Mouse (Mus musculus) testis, adult 2 months (tissue): ENCODE measurements around the gene Nomo1. TPM values are rescaled to one million over a fixed set of nuclear protein-coding genes. Genes with fewer than 3 reads are reported as not detected.

Experiments used
- H3K27ac ChIP-seq: fragments of 200-500 bp; 2 replicates; pipeline ENCODE4 v1.5.1; 2012; ENCODE audit warnings: low read depth, low read length; ENCODE audit not compliant: control insufficient read depth, insufficient read depth
- H3K27me3 ChIP-seq: fragments of 200-500 bp; 2 replicates; pipeline ENCODE4 v1.6.1; 2012; ENCODE audit warnings: mild to moderate bottlenecking, low read length, moderate library complexity; ENCODE audit not compliant: control insufficient read depth, insufficient read depth
- H3K36me3 ChIP-seq: fragments of 200-500 bp; 2 replicates; pipeline ENCODE4 v1.6.1; 2012; ENCODE audit warnings: mild to moderate bottlenecking, low read length; ENCODE audit not compliant: control insufficient read depth, insufficient read depth
- H3K4me1 ChIP-seq: fragments of 200-500 bp; 2 replicates; pipeline ENCODE4 v1.6.1; 2012; ENCODE audit warnings: low read length; ENCODE audit not compliant: control insufficient read depth, insufficient read depth
- H3K4me3 ChIP-seq: fragments of 200-500 bp; 2 replicates; pipeline ENCODE4 v1.5.1; 2012; ENCODE audit warnings: low read depth, mild to moderate bottlenecking, low read length, moderate library complexity, mixed read lengths; ENCODE audit not compliant: control insufficient read depth
- CTCF ChIP-seq: fragments of 200-500 bp; IDR thresholded peaks from 2 replicates; pipeline ENCODE4 v1.5.1; 2012; ENCODE audit warnings: low read depth, mild to moderate bottlenecking, inconsistent platforms, low read length, moderate library complexity; ENCODE audit not compliant: control insufficient read depth, insufficient read depth, insufficient replicate concordance
- POLR2A ChIP-seq: fragments of 200-500 bp; IDR thresholded peaks from 2 replicates; pipeline ENCODE4 v1.6.1; 2012; ENCODE audit warnings: low read depth, mild to moderate bottlenecking, inconsistent platforms, low read length, moderate library complexity; ENCODE audit not compliant: control insufficient read depth
- polyA plus RNA-seq: library from polyadenylated mRNA; depleted of rRNA; stranded (reverse); fragments of >200 nt; gene quantifications from 2 replicates; pipeline ENCODE4 v1.2.3, GENCODE M21; 2012; rRNA removed

The Nomo1 gene
- polyA plus RNA-seq, 1 experiment, result 48.7 TPM

DNA sequence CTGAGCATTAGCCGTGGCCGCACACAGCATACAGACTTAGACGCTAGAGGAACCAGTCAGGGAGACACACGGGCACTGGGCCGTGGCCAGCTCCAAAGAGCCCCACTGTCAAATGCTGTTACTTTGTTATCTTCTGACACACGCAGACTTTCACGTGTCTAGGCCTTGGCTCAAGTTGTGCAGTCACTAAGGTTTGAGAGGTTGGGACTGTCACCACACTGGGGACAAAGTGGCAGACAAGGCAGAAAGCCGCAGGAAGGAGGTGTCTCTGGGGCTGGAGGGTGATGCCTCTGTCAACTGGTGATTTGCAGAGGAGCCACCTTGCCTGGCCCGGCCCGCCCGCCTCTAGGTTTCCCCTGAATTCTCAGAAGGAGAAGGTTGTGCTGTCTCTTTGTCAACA is 91.8 kb downstream of the Nomo1 start:
- Histone ChIP-seq H3K27ac (no peak overlapping the region), H3K4me3 (no peak overlapping the region), H3K27me3 (no peaks in the 10 kb centered on the region), H3K36me3 (no peaks in the 10 kb centered on the region), H3K4me1 (no peaks in the 10 kb centered on the region)
- TF ChIP-seq POLR2A, result no peak
- no peak for TF ChIP-seq CTCF

GRCm38 (mm10) chr7:46128196-46128595 is 94.7 kb downstream of the Nomo1 start:
- no peak for TF ChIP-seq POLR2A
- TF ChIP-seq CTCF, result no peak
- H3K27ac ChIP-seq, result no peak overlapping the region
- no peak overlapping the region for H3K4me3 ChIP-seq

GRCm38 (mm10) chr7:46129463-46130179 is 96.1 kb downstream of the Nomo1 start:
- TF ChIP-seq POLR2A, result no peak
- TF ChIP-seq CTCF, result no peak
- no peak overlapping the region for H3K27ac ChIP-seq
- no peaks in the 10 kb centered on the region for H3K36me3 ChIP-seq
- H3K27me3 ChIP-seq, result no peaks in the 10 kb centered on the region
- no peak overlapping the region for H3K4me3 ChIP-seq
- no peaks in the 10 kb centered on the region for H3K4me1 ChIP-seq

More at GRCm38 (mm10) chr7:46128196-46128595, 94.7 kb downstream of the Nomo1 start:
- Histone ChIP-seq H3K4me1 (no peaks in the 10 kb centered on the region), H3K27me3 (no peaks in the 10 kb centered on the region), H3K36me3 (no peaks in the 10 kb centered on the region)

DNA sequence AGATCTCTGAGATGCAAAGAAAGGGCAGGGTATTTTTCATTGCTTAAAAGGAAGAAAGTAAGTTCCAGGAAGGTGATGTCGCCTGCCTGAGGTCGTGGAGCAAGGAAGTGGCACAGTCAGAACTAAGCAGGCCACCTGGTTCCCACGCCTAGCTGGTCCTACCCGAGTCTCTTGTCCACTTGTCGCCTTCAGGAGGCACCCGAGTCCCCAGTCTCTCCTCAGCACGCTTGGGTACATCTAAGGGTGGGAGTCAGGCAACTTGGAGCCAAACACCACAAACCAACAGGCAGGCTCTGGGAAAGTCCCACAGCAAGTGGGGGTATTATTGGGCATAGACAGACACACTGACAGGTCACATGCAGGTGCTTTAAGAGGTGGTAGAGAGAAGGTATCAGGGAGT is 97.2 kb downstream of the Nomo1 start:
- TF ChIP-seq CTCF, result no peak
- no peak for TF ChIP-seq POLR2A
- Histone ChIP-seq H3K27ac (no peak overlapping the region), H3K27me3 (no peaks in the 10 kb centered on the region), H3K36me3 (no peaks in the 10 kb centered on the region), H3K4me1 (no peaks in the 10 kb centered on the region), H3K4me3 (no peak overlapping the region)

GRCm38 (mm10) chr7:46131266-46131665 is 97.8 kb downstream of the Nomo1 start:
- Histone ChIP-seq H3K4me1 (no peaks in the 10 kb centered on the region), H3K27ac (no peak overlapping the region), H3K36me3 (no peaks in the 10 kb centered on the region), H3K4me3 (no peak overlapping the region), H3K27me3 (no peaks in the 10 kb centered on the region)
- no peak for TF ChIP-seq CTCF
- no peak for TF ChIP-seq POLR2A

DNA sequence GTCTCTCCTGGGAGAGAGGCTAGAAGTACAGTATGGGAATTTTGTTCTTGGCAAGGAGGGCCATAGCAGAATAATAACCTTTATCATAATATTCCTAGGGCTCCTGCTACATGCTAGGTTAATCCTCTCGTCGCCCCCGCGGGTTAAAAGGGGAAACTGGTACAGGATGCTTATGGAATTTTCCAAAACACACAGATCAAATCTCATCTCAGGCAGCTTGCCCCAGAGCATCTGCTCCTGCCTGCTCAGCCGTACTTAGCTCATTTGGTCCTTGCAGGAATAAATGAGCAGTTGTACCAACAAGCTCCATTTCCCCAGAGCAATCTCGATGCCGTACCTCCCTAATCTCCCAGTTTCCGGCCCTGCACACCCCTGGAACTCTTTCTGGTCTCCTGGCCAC is 98.3 kb downstream of the Nomo1 start:
- no peaks in the 10 kb centered on the region for H3K27me3 ChIP-seq
- H3K4me3 ChIP-seq, result no peak overlapping the region
- no peak overlapping the region for H3K27ac ChIP-seq
- no peaks in the 10 kb centered on the region for H3K36me3 ChIP-seq
- TF ChIP-seq CTCF, result no peak
- no peak for TF ChIP-seq POLR2A
- no peaks in the 10 kb centered on the region for H3K4me1 ChIP-seq

- no peaks in the 10 kb centered on the region for H3K27me3 ChIP-seq
- no peak overlapping the region for H3K4me3 ChIP-seq
- H3K27ac ChIP-seq, result no peak overlapping the region
- no peaks in the 10 kb centered on the region for H3K36me3 ChIP-seq
- H3K4me1 ChIP-seq, result no peaks in the 10 kb centered on the region
- no peak for TF ChIP-seq CTCF
- TF ChIP-seq POLR2A, result no peak
These were observed 98.7 kb downstream of the Nomo1 start for GRCm38 (mm10) chr7:46132229-46132628.

Other genes starting within 250 kb of the Nomo1 start
- 23.1 and 26.1 TPM in 2 replicates for gene Lmtk3, start 250.0 kb upstream of the Nomo1 start, polyA plus RNA-seq
- gene Sult2b1, start 249.0 kb upstream of the Nomo1 start, polyA plus RNA-seq, result 8.8 and 9.5 TPM in 2 replicates
- gene Cyth2, start 219.1 kb upstream of the Nomo1 start, polyA plus RNA-seq, result 149 and 166 TPM in 2 replicates
- 0.06 and 0.11 TPM in 2 replicates for gene Kcnj14, start 208.9 kb upstream of the Nomo1 start, polyA plus RNA-seq
- 11.2 and 12.1 TPM in 2 replicates for gene Grwd1, start 202.8 kb upstream of the Nomo1 start, polyA plus RNA-seq
- gene Kdelr1, start 160.9 kb upstream of the Nomo1 start, polyA plus RNA-seq, result 67.4 and 82.4 TPM in 2 replicates
- 21.1 and 22.3 TPM in 2 replicates for gene Grin2d, start 155.3 kb upstream of the Nomo1 start, polyA plus RNA-seq
- 758 and 764 TPM in 2 replicates for gene Syngr4, start 137.0 kb upstream of the Nomo1 start, polyA plus RNA-seq
- gene Tmem143, start 136.8 kb upstream of the Nomo1 start, polyA plus RNA-seq, result 8.1 and 8.8 TPM in 2 replicates
- 80.7 and 85.0 TPM in 2 replicates for gene Emp3, start 112.3 kb upstream of the Nomo1 start, polyA plus RNA-seq
- gene Ccdc114, start 109.6 kb upstream of the Nomo1 start, polyA plus RNA-seq, result 19.7 and 26.2 TPM in 2 replicates
- 0.67 and 1.0 TPM in 2 replicates for gene Abcc6, start 3.4 kb upstream of the Nomo1 start, polyA plus RNA-seq
- 1.3 and 1.7 TPM in 2 replicates for gene Kcnj11, start 67.1 kb downstream of the Nomo1 start, polyA plus RNA-seq
- 1.3 and 1.4 TPM in 2 replicates for gene Abcc8, start 146.3 kb downstream of the Nomo1 start, polyA plus RNA-seq
- gene Ush1c, start 204.8 kb downstream of the Nomo1 start, polyA plus RNA-seq, result 2.8 and 3.0 TPM in 2 replicates
- 0.71 and 0.77 TPM in 2 replicates for gene Otog, start 207.3 kb downstream of the Nomo1 start, polyA plus RNA-seq